Mouse (Mus musculus): Measurements from ENCODE around the gene Tmem11.

DNA sequence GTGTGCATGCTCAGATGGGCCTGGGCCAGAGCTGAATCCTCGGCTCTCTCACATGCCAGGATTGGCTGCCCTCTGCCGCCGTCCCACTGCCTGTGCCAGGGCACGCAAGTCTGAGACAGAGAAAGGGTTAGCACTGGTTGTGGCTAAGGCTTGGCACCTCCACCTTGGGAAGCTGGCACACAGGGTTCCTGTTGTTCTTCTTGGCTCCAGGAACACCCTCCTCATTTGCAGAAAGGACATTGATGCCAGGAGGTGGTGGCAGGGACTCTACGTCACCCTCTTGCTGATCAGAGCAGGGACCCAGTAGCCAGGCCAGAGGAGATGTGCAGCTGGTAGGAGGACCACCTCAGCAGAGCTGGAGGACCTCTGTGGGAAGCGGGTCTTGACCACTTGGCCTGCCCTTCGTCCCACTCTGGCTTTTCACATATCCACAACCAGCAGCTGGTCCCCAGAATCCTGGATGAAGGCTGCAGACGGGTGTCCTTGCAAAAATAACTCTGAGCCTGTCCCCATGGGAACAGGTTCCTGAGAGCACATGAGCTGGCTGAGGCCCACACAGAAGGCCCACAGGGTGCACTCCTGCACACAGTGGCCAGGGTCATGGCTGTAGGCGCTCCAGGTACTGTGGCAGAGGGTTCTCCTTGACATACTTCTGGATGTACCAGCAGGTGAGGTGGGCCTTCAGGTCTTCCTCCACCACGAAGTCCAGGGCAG is 26.5 kb upstream of the Tmem11 start:
- TF ChIP-seq POLR2A (IDR thresholded peaks at IDR 0.05; ENCODE audit: extremely low read depth, insufficient read depth, low read length) (no peak), CTCF (IDR thresholded peaks at IDR 0.05; ENCODE audit: extremely low read depth, insufficient read depth, low read length) (no peak)

All from cortical plate, adult 2 months (tissue).